Mouse (Mus musculus) intestine, postnatal 0 days (tissue): ENCODE results near the gene 2210407C18Rik. TPM values are rescaled to one million over a fixed set of nuclear protein-coding genes. Genes with fewer than 3 reads are reported as not detected.
A peak's percentile ranks its signal among the peaks of the same experiment; 100 is the strongest.

Experiments used
- ATAC-seq: fragments of 200-750 bp; cut with Nextera tagmentation; 2 replicates; pipeline ENCODE4 v1.8.0; 2017; ENCODE audit warnings: mild to moderate bottlenecking, moderate TSS enrichment, moderate library complexity
- H3K27ac ChIP-seq: fragments of 300-500 bp; sonication (generic); 2 replicates; pipeline ENCODE4 v1.5.1; 2014; ENCODE audit warnings: mild to moderate bottlenecking, low read depth, low read length, moderate library complexity
- H3K27me3 ChIP-seq: fragments of 300-500 bp; sonication (generic); replicated peaks from 2 replicates; pipeline ENCODE4 v1.6.1; 2014; ENCODE audit warnings: low read length, mixed read lengths; ENCODE audit not compliant: control insufficient read depth, insufficient read depth
- H3K36me3 ChIP-seq: fragments of 300-500 bp; sonication (generic); 2 replicates; pipeline ENCODE4 v1.6.1; 2014; ENCODE audit warnings: mild to moderate bottlenecking, moderate library complexity; ENCODE audit not compliant: control insufficient read depth, insufficient read depth
- H3K4me1 ChIP-seq: fragments of 300-500 bp; sonication (generic); replicated peaks from 2 replicates; pipeline ENCODE4 v1.6.1; 2014; ENCODE audit warnings: antibody characterized with exemption, low read length, mixed read lengths; ENCODE audit not compliant: control insufficient read depth, insufficient read depth
- H3K4me2 ChIP-seq: fragments of 300-500 bp; sonication (generic); replicated peaks from 2 replicates; pipeline ENCODE4 v1.6.1; 2014; ENCODE audit warnings: low read depth, mild to moderate bottlenecking, moderate library complexity
- H3K4me3 ChIP-seq: fragments of 300-500 bp; sonication (generic); 2 replicates; pipeline ENCODE4 v1.5.1; 2014; ENCODE audit warnings: low read depth, low read length
- H3K9ac ChIP-seq: fragments of 300-500 bp; sonication (generic); 2 replicates; pipeline ENCODE4 v1.6.1; 2014; ENCODE audit warnings: mild to moderate bottlenecking, low read depth, low read length
- H3K9me3 ChIP-seq: fragments of 300-500 bp; sonication (generic); 2 replicates; pipeline ENCODE4 v1.6.1; 2016; ENCODE audit warnings: mixed run types; ENCODE audit not compliant: control insufficient read depth
- CTCF ChIP-seq: sonication (generic); IDR thresholded peaks from 2 replicates; pipeline ENCODE4 v1.5.1; 2016; ENCODE audit warnings: low read depth, mild to moderate bottlenecking, control low read depth, antibody characterized with exemption, moderate library complexity
- WGBS: fragments of 180-500 bp; shearing (Covaris S2); extraction: QIAGEN DNeasy Blood & Tissue Kit; methylation state at CpG from one replicate; pipeline ENCODE4 v1.1.7; 2014; 5-methylcytosine and 5-hydroxymethylcytosine counted together
- polyA plus RNA-seq: library from polyadenylated mRNA; unstranded; fragments of >200 nt; fragmentation: Nextera tagmentation; extraction: Ambion mirVana; gene quantifications from 2 replicates; pipeline ENCODE4 v1.2.1, GENCODE M21; 2015

The 2210407C18Rik gene
- polyA plus RNA-seq, 1 experiment from 2014 or later, result 24.5 TPM

GRCm38 (mm10) chr11:58640272-58640867 lies 24.5 kb upstream of the 2210407C18Rik start, which contains the start of gene Trim58:
TSS of gene Trim58 (plus strand) at chr11:58640465.
- H3K4me1 ChIP-seq, result 0 out of 2 replicates have a peak, but pooled peaks cover 5% of the 10 kb centered on the region
- WGBS, result 6% methylated on average over 34 of the region's 34 CpGs
- no peaks in the 10 kb centered on the region for H3K36me3 ChIP-seq
- H3K4me2 ChIP-seq, result peak within 1 kb of the TSS; percentile 56
- no peaks in the 10 kb centered on the region for H3K9me3 ChIP-seq
- ATAC-seq, result 0 out of 2 replicates have a peak, but pooled peaks have one; percentile 22
- H3K4me3 ChIP-seq, result peak within 1 kb of the TSS; percentile 26
- H3K27me3 ChIP-seq, result peaks cover 55% of the 10 kb centered on the region
- no peak for TF ChIP-seq CTCF
- H3K9ac ChIP-seq, result no peak within 1 kb of the TSS
- H3K27ac ChIP-seq, result no peak within 1 kb of the TSS

GRCm38 (mm10) chr11:58638176-58638701 lies 22.4 kb upstream of the 2210407C18Rik start:
- H3K27me3 ChIP-seq, result peaks cover 61% of the 10 kb centered on the region
- H3K27ac ChIP-seq, result no peak overlapping the region
- no peak for TF ChIP-seq CTCF
- H3K4me2 ChIP-seq, result no peak overlapping the region
- no peak for ATAC-seq
- H3K9me3 ChIP-seq, result no peaks in the 10 kb centered on the region
- H3K4me1 ChIP-seq, result 0 out of 2 replicates have a peak, but pooled peaks cover 5% of the 10 kb centered on the region
- no peaks in the 10 kb centered on the region for H3K36me3 ChIP-seq
- 49% methylated on average over 7 of the region's 7 CpGs for WGBS
- H3K4me3 ChIP-seq, result no peak overlapping the region
- H3K9ac ChIP-seq, result no peak overlapping the region

GRCm38 (mm10) chr11:58636376-58636977 lies 20.6 kb upstream of the 2210407C18Rik start:
- Histone ChIP-seq H3K27me3 (peaks cover 60% of the 10 kb centered on the region), H3K4me1 (0 out of 2 replicates have a peak, but pooled peaks cover 5% of the 10 kb centered on the region), H3K9ac (no peak overlapping the region), H3K27ac (no peak overlapping the region), H3K4me3 (no peak overlapping the region), H3K9me3 (no peaks in the 10 kb centered on the region), H3K36me3 (no peaks in the 10 kb centered on the region), H3K4me2 (no peak overlapping the region)
- no peak for ATAC-seq
- TF ChIP-seq CTCF, result peak; percentile 86
- WGBS, result 13% methylated on average over 3 of the region's 4 CpGs

GRCm38 (mm10) chr11:58634878-58635277 lies 19.0 kb upstream of the 2210407C18Rik start:
- no peaks in the 10 kb centered on the region for H3K9me3 ChIP-seq
- H3K27me3 ChIP-seq, result peaks cover 49% of the 10 kb centered on the region
- no peak overlapping the region for H3K4me2 ChIP-seq
- ATAC-seq, result no peak
- no peak overlapping the region for H3K27ac ChIP-seq
- WGBS, result 50% methylated on average over 4 of the region's 4 CpGs
- H3K4me1 ChIP-seq, result peaks cover 3% of the 10 kb centered on the region; the same call in 1 of the 2 replicates
- H3K9ac ChIP-seq, result no peak overlapping the region
- no peaks in the 10 kb centered on the region for H3K36me3 ChIP-seq
- no peak for TF ChIP-seq CTCF
- no peak overlapping the region for H3K4me3 ChIP-seq

GRCm38 (mm10) chr11:58630401-58630800 lies 14.5 kb upstream of the 2210407C18Rik start, which contains the start of gene Olfr323:
TSS of gene Olfr323 (minus strand) at chr11:58630501.
- TF ChIP-seq CTCF, result no peak
- peaks cover 46% of the 10 kb centered on the region; the same call in 1 of the 2 replicates for H3K27me3 ChIP-seq
- no peak within 1 kb of the TSS for H3K4me3 ChIP-seq
- H3K9me3 ChIP-seq, result no peaks in the 10 kb centered on the region
- ATAC-seq, result no peak
- peaks cover 3% of the 10 kb centered on the region; the same call in 1 of the 2 replicates for H3K4me1 ChIP-seq
- H3K27ac ChIP-seq, result no peak within 1 kb of the TSS
- WGBS, result 60% methylated on average over 5 of the region's 5 CpGs
- no peak within 1 kb of the TSS for H3K4me2 ChIP-seq
- H3K36me3 ChIP-seq, result no peaks in the 10 kb centered on the region
- H3K9ac ChIP-seq, result no peak within 1 kb of the TSS

- no peaks in the 10 kb centered on the region for H3K9me3 ChIP-seq
- H3K36me3 ChIP-seq, result no peaks in the 10 kb centered on the region
- no peak for TF ChIP-seq CTCF
- H3K9ac ChIP-seq, result no peak overlapping the region
- no peak overlapping the region for H3K4me3 ChIP-seq
- WGBS, result 49% methylated on average over 4 of the region's 4 CpGs
- no peak for ATAC-seq
- peaks cover 59% of the 10 kb centered on the region for H3K27me3 ChIP-seq
- peaks cover 3% of the 10 kb centered on the region; the same call in 1 of the 2 replicates for H3K4me1 ChIP-seq
- no peak overlapping the region for H3K4me2 ChIP-seq
- H3K27ac ChIP-seq, result no peak overlapping the region
These were observed 10.3 kb upstream of the 2210407C18Rik start for GRCm38 (mm10) chr11:58626146-58626545.
